Mouse (Mus musculus): ENCODE measurements around the gene Pigz.

Gene Pigz

DNA sequence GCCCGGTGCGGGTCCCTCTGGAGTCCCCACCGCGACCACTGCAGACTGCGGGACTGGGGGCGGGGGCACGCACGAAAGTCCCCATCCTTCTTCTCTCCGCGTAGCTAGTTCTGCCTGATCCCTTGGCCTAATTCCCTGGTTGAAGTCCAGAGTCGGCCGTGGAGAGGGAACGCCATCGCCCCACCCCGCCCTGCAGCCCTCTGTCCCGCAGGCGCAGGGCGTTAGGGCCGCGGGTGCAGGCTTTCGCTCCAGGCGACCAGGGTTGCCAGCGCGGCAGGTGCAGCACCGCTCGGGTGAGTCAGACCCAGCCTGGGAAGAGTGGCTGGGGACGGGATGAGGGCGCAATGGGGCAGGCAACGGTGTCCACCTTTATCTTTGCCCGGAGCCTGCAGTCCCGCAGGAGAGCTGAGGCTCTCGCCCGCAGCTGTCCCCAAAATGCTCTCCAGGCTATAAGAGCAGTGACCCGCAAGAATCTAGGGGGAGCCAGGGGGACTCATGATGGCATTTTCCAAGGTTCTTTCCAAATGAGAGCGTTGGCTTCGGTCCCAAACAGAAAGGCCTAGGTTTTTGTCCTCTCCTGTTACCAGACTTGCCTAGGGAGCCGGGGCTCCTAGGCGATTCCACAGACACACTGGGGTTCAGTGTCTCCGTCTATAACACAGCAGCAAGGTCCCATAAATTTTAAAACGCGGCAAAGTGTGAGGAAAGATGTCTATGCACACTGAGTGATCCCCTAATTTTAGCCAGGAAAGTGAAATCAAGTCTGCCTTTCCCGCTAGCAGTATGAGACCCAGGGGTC lies at the start of gene Pigz:
Gene Pigz, plus strand, starts transcription at position 101 of the 799 bp plus-strand sequence.
- DNase-seq: peak; percentile 57

GRCm38 (mm10) chr16:31883902-31884301 lies 49.7 kb upstream of the Pigz start:
- no peak for DNase-seq

GRCm38 (mm10) chr16:31890907-31891306 lies 42.7 kb upstream of the Pigz start:
- no peak for DNase-seq

- no peak for DNase-seq
Observed at GRCm38 (mm10) chr16:31893396-31894141, 40.1 kb upstream of the Pigz start.

GRCm38 (mm10) chr16:31896971-31897774 lies 36.5 kb upstream of the Pigz start:
- DNase-seq: peak; percentile 64

DNA sequence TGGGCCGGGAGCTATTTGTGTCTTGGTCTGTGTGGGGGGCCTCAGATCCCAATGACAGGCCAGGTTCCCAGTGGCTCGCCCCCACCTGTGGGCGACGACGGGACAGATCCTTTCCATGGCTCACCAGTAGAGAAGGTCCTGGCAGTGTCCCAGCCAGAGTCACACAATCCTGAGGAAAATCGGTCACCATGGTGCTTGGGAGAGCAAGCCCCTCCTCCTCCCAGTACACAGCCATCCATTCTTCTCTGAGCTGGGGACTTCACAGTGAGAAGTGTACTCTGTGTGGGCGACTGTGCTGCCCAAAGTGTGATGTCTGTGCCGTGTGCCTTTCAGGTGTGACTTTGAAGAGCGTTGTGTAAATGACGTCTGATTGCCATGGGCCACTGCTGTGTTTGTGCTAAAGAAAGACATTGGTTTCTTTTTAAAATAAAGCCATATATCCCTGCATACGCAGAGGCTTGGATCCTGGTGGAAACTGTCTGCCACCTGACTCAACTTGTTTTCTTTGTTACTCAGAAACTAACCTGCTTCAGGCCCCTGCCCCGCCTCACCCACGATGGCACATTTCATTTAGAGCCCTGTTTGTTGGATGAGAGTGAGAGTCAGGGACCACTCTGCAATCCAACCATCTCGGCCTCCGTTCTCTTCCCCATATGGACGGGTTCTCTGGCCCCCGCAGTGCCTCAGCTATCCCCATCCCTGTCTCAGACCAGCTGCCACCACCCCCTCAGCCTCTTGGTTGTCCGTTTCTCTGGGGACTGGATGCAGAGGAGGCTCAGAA lies 34.9 kb upstream of the Pigz start:
- no peak for DNase-seq

- DNase-seq: no peak
Observed at GRCm38 (mm10) chr16:31901886-31902285, 31.8 kb upstream of the Pigz start.

DNA sequence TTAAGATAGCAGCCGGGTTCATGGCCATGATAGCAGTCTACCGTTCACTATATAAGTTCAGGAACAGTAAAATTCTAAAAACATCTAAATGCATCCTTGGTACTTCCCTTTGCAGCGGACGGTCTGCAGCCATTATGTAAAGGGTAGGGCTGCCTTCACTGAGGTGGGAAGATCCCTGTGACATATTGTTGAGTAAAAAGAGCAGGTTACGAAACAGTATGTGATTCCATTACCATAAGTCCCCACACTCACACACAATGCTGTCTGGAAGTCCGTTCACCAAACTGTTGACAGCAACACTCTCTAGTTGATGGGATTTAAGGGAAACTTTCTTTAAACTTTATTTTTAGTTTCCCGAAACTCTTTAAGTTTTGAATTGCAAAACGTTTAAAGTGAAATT lies 30.4 kb upstream of the Pigz start:
- no peak for DNase-seq

DNA sequence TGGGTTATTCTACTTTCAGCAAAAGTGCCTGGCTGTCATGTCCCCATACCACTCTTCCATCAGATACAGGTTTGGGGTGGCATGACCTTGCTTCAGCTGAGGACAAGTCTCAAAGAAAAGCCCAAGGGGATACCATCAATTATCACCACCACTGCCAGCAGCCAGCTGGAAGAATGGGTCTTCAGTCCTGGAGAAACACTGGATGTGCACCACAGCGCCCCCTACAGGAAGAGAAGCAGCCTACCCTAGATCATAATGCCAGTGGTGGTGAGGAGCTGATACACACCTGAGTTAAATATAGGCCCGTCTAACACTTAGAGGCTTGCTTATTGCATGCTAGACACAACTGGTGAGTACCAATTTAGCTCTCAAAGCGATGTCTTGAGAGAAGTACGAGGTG lies 28.3 kb upstream of the Pigz start:
- no peak for DNase-seq

DNA sequence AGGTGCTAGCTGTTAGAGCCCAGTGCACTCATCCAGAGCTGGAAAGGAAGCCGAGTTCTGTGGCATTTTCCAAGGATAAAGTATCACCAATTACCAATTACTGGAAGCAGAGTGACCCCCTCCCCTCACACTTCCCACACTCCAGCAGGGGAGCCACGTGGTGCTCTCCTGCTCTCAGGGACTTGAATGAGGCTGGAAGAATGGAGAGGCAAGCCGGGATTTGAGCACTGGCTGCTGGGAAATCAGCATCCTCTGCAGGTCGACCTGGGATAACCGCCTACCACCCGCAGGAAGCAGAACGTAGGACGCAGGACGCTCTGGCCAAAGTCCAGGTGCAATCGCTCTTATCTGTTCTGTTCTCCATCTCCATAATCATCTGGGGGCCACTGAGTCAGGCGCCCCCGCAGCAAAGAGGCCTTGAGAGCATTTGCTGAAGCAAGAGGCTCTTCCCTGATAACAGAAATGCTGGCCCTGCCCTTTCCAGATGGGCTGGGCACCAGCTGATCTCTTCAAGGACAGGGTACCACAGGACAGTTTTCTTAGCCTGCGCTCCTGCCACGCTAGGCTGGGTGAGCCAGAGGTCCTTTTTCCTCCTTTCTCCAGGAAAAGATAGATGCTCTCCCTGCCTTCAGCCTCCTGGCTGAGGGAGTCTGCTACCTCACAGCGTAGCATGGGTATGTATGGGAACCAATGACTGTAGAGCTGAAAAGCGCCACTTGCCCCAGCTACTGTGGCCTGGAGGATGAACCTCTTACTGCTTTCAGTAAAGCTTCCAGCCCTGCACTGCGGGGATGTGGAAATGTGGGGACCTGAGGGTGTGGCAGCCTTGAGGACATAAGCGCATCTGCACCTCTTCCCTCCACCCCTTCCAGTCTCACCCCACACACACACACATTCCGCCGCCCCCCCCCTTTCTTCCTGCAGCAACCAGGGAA lies 27.5 kb upstream of the Pigz start:
- no peak for DNase-seq

- peak; percentile 61 for DNase-seq
Observed at GRCm38 (mm10) chr16:31906896-31907295, 26.8 kb upstream of the Pigz start.

GRCm38 (mm10) chr16:31908959-31909358 lies 24.7 kb upstream of the Pigz start:
- no peak for DNase-seq

- DNase-seq: no peak
Observed at GRCm38 (mm10) chr16:31910281-31910847, 23.3 kb upstream of the Pigz start.

GRCm38 (mm10) chr16:31917776-31918175 lies 15.9 kb upstream of the Pigz start:
- no peak for DNase-seq

DNA sequence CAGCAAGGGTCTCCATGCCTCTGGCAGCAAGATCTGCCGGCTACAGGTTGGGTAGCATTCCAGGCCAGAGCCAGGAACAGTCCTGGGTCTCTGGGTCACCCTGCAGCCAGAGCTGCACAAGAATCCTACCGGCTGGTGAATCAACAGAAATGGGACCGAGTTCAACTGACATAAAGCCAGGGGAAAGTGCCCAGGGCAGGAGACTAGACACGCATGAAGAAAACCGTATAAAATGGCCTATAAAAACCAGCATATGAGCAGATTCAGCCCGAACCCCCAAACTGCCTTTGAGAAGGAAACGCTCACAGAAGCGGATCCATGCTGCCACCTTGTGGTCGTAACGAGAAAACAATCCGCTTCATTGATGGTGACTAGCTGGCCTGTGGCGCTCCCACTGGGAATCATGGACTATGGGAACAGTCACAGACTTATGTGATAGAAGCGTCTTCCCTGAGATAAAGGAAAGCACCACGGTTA lies 15.4 kb upstream of the Pigz start:
- peak; percentile 85 for DNase-seq

DNA sequence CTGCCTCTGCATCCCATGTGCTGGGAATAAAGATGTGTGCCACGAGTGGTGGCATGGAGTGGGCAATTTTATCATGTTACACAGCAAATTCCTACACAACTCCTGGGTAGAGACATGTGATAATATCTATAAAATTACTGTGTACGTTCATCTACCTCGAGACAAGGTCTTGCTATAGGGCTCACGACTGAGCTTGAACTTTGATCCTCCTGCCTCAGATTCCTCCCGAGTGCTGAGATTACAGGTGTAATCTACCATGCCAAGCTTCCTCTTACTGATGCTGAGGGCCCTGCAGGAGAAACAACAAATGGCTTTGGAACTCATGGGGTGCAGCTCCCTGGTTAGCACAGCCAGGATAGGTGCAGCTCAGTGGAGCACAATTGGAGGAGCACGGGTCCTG lies 9.3 kb upstream of the Pigz start:
- DNase-seq: no peak

- no peak for DNase-seq
Observed at GRCm38 (mm10) chr16:31926091-31926490, 7.6 kb upstream of the Pigz start.

- no peak for DNase-seq
Observed at GRCm38 (mm10) chr16:31926547-31927182, 7.0 kb upstream of the Pigz start.

GRCm38 (mm10) chr16:31927412-31927811 lies 6.2 kb upstream of the Pigz start:
- no peak for DNase-seq

DNA sequence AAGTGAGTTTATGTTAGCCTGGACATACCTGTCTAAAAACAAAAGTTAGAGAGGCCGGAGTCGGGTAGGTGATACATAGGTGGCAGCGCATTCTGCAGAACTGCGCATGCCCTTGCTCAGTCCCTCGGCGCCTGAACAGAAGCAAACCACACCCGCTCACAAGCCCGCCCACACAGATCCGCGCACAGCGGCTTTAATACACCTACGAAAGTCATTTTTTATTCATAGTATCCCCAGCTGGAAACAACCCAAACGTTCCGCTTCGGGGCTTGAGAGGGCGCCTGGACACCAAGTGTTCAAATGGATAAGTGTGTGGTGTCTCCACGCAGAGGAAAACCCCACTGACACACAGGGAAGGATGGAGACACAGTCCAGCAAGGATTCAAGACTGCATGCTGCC lies 2.3 kb upstream of the Pigz start:
- no peak for DNase-seq
